Mouse (Mus musculus): Measurements from ENCODE around the gene Xpnpep2. TPM values are rescaled to one million over a fixed set of nuclear protein-coding genes. Genes with fewer than 3 reads are reported as not detected.

The Xpnpep2 gene
- polyA plus RNA-seq, 1 experiment from 2014 or later, result 1.4 TPM

DNA sequence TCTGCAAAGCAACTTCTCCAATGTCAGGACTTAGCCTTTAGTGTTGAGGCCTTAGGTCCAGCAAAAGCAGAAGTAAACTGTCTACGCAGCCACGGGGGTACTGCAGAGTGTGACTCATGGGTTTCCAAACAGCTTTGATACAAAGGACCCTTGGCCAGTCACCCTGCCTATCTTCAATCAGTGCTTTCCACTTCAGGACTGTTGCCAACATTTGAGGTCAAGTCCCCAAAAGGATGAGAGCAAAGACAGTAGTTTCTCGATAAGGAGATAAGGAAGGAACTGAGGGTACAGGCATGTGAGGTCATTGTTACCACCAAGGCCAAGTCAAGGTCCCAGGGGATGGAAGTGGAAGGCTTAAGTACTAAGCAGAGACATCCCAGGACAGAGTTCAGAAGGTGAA lies 2.3 kb upstream of the Xpnpep2 start:
- H3K27ac ChIP-seq (ENCODE audit: low read depth, low read length), result no peak overlapping the region
- DNase-seq (ENCODE audit: low spot score) (no peak), ATAC-seq (no peak)
- H3K4me1 ChIP-seq (ENCODE audit: control insufficient read depth, insufficient read depth, low read length), result no peaks in the 10 kb centered on the region
- no peaks in the 10 kb centered on the region for H3K27me3 ChIP-seq (replicated peaks; ENCODE audit: control insufficient read depth, insufficient read depth, low read length)
- 84% methylated on average over 3 of the region's 3 CpGs for WGBS
- H3K36me3 ChIP-seq (ENCODE audit: control insufficient read depth, insufficient read depth, low read length), result no peaks in the 10 kb centered on the region
- no peak overlapping the region for H3K9ac ChIP-seq (ENCODE audit: low read length)
- no peak overlapping the region for H3K4me3 ChIP-seq (ENCODE audit: low read depth, low read length)
- no peak overlapping the region for H3K4me2 ChIP-seq (ENCODE audit: low read length)
- no peaks in the 10 kb centered on the region for H3K9me3 ChIP-seq (replicated peaks; ENCODE audit: control insufficient read depth, low read length)

DNA sequence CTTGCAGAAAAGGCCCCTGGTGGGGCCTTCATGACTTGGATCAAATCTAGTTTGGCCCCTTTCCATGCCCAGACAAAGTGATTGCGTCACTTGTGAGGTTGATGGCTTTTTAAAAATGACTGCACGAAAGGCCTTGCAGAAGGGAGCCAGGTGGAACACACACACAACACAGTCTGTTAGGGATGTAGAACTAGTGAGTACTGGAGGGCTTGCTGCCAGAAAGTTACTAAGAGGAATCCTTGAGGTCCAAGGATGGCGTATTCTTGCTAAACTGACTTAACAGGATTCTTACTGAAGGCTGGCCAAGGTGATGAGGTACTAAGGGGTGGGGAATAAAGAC lies 761 bp downstream of the Xpnpep2 start:
- Histone ChIP-seq H3K36me3 (ENCODE audit: control insufficient read depth, insufficient read depth, low read length) (no peaks in the 10 kb centered on the region), H3K9me3 (replicated peaks; ENCODE audit: control insufficient read depth, low read length) (no peaks in the 10 kb centered on the region), H3K4me1 (ENCODE audit: control insufficient read depth, insufficient read depth, low read length) (no peaks in the 10 kb centered on the region), H3K4me3 (ENCODE audit: low read depth, low read length) (no peak overlapping the region), H3K4me2 (ENCODE audit: low read length) (no peak overlapping the region), H3K9ac (ENCODE audit: low read length) (no peak overlapping the region), H3K27ac (ENCODE audit: low read depth, low read length) (no peak overlapping the region), H3K27me3 (replicated peaks; ENCODE audit: control insufficient read depth, insufficient read depth, low read length) (no peaks in the 10 kb centered on the region)
- DNase-seq (ENCODE audit: low spot score) (no peak), ATAC-seq (no peak)
- WGBS, result 78% methylated on average over 3 of the region's 3 CpGs

DNA sequence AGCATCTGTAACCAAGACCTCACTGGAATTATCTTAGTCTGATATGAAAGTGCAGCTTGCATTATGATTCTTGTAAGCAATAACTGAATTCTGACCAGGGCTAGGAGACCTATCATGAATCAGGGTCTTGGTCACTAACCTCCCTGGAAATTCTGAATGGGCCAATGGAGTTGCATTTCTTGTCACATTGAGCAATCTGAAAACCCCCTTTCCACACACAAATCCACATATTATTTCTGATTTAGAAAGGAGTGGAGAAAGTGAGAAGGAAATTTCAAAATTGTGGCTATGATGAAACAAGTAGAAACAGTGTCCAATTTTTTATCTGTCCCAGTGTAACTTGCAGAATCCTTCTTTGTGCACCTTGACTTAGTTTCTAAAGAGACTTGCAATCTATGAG lies 10.8 kb downstream of the Xpnpep2 start:
- Histone ChIP-seq H3K4me2 (ENCODE audit: low read length) (no peak overlapping the region), H3K27me3 (replicated peaks; ENCODE audit: control insufficient read depth, insufficient read depth, low read length) (no peaks in the 10 kb centered on the region), H3K4me3 (ENCODE audit: low read depth, low read length) (no peak overlapping the region), H3K9ac (ENCODE audit: low read length) (no peak overlapping the region), H3K9me3 (replicated peaks; ENCODE audit: control insufficient read depth, low read length) (no peaks in the 10 kb centered on the region), H3K27ac (ENCODE audit: low read depth, low read length) (no peak overlapping the region), H3K4me1 (ENCODE audit: control insufficient read depth, insufficient read depth, low read length) (no peaks in the 10 kb centered on the region), H3K36me3 (ENCODE audit: control insufficient read depth, insufficient read depth, low read length) (no peaks in the 10 kb centered on the region)
- ATAC-seq, result no peak
- no peak for DNase-seq (ENCODE audit: low spot score)

DNA sequence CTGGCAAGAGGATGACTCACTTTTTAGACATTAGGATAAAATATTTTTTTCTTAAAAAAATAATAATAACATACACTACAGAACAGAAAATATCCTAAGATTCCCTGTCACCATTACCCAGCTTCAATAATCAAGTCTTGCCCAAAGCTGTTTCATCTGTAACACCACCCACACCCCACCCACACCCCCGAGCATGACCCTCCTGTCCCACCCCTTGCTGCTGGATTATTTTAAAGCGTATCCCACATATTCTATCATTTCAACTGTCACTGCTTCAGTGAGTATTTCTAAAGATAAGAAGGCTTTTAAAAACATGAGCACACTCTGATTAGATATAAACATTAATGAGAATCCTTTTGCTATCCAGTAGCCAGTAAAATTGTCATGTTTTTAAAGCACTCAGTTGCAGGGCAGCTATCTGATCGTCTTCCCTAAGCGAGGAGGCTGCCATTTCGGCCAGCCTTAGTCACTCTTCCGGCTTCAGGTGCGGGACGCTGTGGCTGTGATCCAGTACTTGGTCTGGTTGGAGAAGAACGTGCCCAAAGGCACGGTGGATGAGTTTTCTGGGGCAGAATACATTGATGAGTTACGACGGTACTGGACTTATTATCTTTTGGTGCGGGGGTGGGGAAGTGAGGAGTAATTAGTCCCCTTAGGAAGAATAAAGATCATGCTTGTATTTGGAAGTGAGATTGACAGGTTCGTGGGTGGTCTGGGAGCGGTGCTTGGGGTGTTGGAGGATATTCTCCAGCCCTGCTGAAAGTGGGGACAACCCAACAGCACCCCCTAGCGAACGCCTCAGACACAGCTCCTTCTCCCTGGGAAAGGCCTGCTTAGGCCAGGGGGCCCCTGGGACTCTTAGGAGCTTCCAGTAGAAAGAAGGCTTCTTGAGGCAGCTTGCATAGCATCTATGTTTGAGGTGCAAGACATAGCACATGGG lies 15.9 kb downstream of the Xpnpep2 start:
- Histone ChIP-seq H3K4me1 (ENCODE audit: control insufficient read depth, insufficient read depth, low read length) (no peaks in the 10 kb centered on the region), H3K27me3 (replicated peaks; ENCODE audit: control insufficient read depth, insufficient read depth, low read length) (no peaks in the 10 kb centered on the region), H3K36me3 (ENCODE audit: control insufficient read depth, insufficient read depth, low read length) (no peaks in the 10 kb centered on the region), H3K27ac (ENCODE audit: low read depth, low read length) (no peak overlapping the region), H3K4me2 (ENCODE audit: low read length) (0 out of 2 replicates have a peak overlapping the region, but pooled peaks have one; percentile 7), H3K9ac (ENCODE audit: low read length) (no peak overlapping the region), H3K4me3 (ENCODE audit: low read depth, low read length) (no peak overlapping the region), H3K9me3 (replicated peaks; ENCODE audit: control insufficient read depth, low read length) (no peaks in the 10 kb centered on the region)
- DNase-seq (ENCODE audit: low spot score) (peak; percentile 54), ATAC-seq (peak; percentile 55; the same call in 1 of the 2 replicates)
- 37% methylated on average over 17 of the region's 17 CpGs for WGBS

DNA sequence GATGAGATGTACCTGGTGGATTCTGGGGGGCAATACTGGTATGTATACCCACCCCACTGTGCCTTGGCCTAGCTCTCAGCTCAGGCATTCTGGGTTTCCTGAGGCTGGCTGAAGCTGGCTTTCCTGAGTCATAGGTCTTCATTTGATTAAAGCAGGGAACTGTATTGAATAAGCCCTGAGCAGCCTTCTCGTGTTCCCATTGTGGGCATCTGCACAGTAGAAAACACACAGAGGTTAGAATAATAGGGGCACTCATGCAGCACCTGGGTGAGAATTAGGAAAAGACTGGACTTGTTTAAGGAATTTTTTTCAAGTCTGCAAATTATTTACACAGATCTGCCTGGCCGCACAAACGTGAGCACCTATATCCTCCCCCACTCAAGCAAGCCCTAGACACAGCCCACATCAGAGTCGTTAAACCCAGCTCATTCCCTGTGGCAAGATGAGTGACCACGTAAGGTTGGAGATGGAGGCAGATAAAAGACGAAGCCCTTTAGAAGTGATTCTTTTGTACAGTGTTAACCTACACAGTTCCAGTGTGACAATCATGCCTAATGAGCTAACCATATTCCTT lies 18.5 kb downstream of the Xpnpep2 start:
- H3K4me2 ChIP-seq (ENCODE audit: low read length), result no peak overlapping the region
- no peak overlapping the region for H3K4me3 ChIP-seq (ENCODE audit: low read depth, low read length)
- H3K9me3 ChIP-seq (replicated peaks; ENCODE audit: control insufficient read depth, low read length), result no peaks in the 10 kb centered on the region
- no peak overlapping the region for H3K9ac ChIP-seq (ENCODE audit: low read length)
- H3K27ac ChIP-seq (ENCODE audit: low read depth, low read length), result no peak overlapping the region
- WGBS, result 52% methylated on average over 6 of the region's 6 CpGs
- ATAC-seq, result no peak
- H3K4me1 ChIP-seq (ENCODE audit: control insufficient read depth, insufficient read depth, low read length), result no peaks in the 10 kb centered on the region
- no peaks in the 10 kb centered on the region for H3K27me3 ChIP-seq (replicated peaks; ENCODE audit: control insufficient read depth, insufficient read depth, low read length)
- no peak for DNase-seq (ENCODE audit: low spot score)
- H3K36me3 ChIP-seq (ENCODE audit: control insufficient read depth, insufficient read depth, low read length), result no peaks in the 10 kb centered on the region

DNA sequence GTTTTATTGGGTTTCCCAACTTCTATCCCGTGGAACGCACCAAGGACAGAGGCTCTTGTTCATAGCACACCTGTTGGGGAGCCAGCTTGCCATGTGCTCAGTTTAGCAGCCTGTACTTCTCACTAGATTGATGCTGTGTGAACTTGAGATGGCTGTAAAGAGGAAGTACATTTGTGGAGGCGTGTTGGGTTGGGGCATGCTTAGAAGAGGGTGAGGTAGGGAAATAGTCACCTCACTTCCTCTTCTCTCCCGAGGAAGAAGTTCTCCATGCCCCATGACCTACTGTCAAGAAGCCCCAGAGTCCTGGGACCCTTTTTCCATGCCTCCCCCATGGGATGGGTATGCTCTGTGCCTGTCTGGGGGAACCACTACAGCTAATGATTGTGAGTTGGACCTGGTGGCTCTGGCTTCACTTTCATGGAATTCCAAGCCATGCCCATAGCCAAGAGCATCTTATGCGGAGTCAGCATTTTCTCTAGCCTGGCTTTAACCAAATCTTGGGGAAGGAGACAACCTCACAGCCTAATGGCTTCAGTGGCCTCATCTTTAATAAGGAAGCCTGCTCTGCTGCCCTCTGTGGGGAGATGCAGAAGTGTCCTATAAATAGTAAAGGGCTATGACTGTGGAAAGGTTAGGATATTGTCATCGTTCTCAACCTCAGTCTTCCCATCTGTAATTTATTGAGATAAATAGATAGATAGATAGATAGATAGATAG lies 19.1 kb downstream of the Xpnpep2 start:
- WGBS, result 82% methylated on average over 6 of the region's 6 CpGs
- H3K27me3 ChIP-seq (replicated peaks; ENCODE audit: control insufficient read depth, insufficient read depth, low read length), result no peaks in the 10 kb centered on the region
- no peak for ATAC-seq
- H3K4me2 ChIP-seq (ENCODE audit: low read length), result no peak overlapping the region
- H3K9me3 ChIP-seq (replicated peaks; ENCODE audit: control insufficient read depth, low read length), result no peaks in the 10 kb centered on the region
- no peak overlapping the region for H3K9ac ChIP-seq (ENCODE audit: low read length)
- no peaks in the 10 kb centered on the region for H3K36me3 ChIP-seq (ENCODE audit: control insufficient read depth, insufficient read depth, low read length)
- no peak overlapping the region for H3K27ac ChIP-seq (ENCODE audit: low read depth, low read length)
- DNase-seq (ENCODE audit: low spot score), result no peak
- no peak overlapping the region for H3K4me3 ChIP-seq (ENCODE audit: low read depth, low read length)
- no peaks in the 10 kb centered on the region for H3K4me1 ChIP-seq (ENCODE audit: control insufficient read depth, insufficient read depth, low read length)

DNA sequence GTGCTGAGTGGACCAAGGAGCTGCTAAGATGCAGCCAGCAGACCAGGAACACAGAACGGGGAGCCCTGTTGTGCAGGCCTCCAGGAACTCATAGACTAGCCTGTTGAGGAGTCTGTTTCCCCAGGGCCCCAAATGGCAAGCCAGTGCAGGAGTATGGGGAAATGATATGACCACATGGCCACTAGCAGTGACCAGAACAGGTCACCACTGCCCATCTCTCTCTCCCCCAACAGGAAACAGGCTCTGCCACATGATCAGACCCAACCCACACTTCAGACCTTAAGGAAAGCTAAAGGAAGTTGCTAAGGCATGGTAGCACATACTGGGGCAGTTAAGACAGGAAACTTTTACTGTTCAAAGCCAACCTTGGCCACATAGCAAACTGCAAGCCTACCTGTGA lies 20.6 kb downstream of the Xpnpep2 start:
- Histone ChIP-seq H3K4me1 (ENCODE audit: control insufficient read depth, insufficient read depth, low read length) (no peaks in the 10 kb centered on the region), H3K36me3 (ENCODE audit: control insufficient read depth, insufficient read depth, low read length) (no peaks in the 10 kb centered on the region), H3K27ac (ENCODE audit: low read depth, low read length) (no peak overlapping the region), H3K9me3 (replicated peaks; ENCODE audit: control insufficient read depth, low read length) (no peaks in the 10 kb centered on the region), H3K27me3 (replicated peaks; ENCODE audit: control insufficient read depth, insufficient read depth, low read length) (no peaks in the 10 kb centered on the region), H3K9ac (ENCODE audit: low read length) (no peak overlapping the region), H3K4me3 (ENCODE audit: low read depth, low read length) (no peak overlapping the region), H3K4me2 (ENCODE audit: low read length) (no peak overlapping the region)
- ATAC-seq (no peak), DNase-seq (ENCODE audit: low spot score) (no peak)
- 89% methylated on average over 1 of the region's 1 CpGs for WGBS

DNA sequence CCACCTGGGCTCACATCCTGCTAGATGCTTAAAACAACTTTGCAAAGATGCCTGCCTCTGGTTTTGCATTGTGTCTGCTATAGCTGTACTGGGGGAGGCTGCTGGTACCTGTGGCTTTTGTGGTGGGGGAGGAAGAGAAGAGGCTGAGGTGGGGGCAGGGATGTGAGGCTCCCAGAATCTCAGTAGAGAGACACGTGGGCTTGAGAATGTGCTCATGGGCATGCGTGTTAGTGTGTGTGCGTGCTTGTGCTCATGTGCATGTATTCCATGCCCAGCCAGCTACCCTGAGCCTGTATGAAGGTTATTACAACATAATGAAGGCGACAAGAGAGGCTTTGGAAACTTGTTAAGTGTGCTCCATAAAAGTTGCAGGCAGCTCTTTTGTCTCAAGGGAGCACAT lies 28.4 kb downstream of the Xpnpep2 start:
- 80% methylated on average over 4 of the region's 4 CpGs for WGBS
- no peaks in the 10 kb centered on the region for H3K27me3 ChIP-seq (replicated peaks; ENCODE audit: control insufficient read depth, insufficient read depth, low read length)
- ATAC-seq, result no peak
- H3K4me1 ChIP-seq (ENCODE audit: control insufficient read depth, insufficient read depth, low read length), result peaks cover 3% of the 10 kb centered on the region; the same call in 1 of the 2 replicates
- no peak overlapping the region for H3K27ac ChIP-seq (ENCODE audit: low read depth, low read length)
- no peak for DNase-seq (ENCODE audit: low spot score)
- H3K36me3 ChIP-seq (ENCODE audit: control insufficient read depth, insufficient read depth, low read length), result no peaks in the 10 kb centered on the region
- no peak overlapping the region for H3K4me3 ChIP-seq (ENCODE audit: low read depth, low read length)
- no peaks in the 10 kb centered on the region for H3K9me3 ChIP-seq (replicated peaks; ENCODE audit: control insufficient read depth, low read length)
- no peak overlapping the region for H3K4me2 ChIP-seq (ENCODE audit: low read length)
- no peak overlapping the region for H3K9ac ChIP-seq (ENCODE audit: low read length)

DNA sequence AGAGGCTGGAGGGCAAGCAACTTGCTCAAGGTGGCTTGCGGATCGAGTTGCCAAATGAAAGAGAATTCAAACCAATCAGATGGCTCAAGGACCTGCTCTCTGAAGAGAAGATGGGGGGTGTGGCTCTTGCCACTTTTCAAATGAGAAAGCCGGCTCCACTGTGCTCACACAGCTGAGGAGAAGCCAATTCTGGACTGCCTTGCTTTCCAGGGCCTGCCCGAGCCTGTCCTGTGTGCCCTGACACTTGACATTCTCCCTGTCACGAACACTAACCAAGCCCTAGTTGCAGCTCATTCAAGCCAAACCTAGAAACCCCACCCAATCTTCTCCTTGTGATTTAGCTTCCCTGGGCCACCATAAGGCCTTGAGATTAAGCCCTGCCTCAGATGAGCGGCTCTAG lies 29.5 kb downstream of the Xpnpep2 start:
- DNase-seq (ENCODE audit: low spot score) (no peak), ATAC-seq (no peak)
- Histone ChIP-seq H3K27me3 (replicated peaks; ENCODE audit: control insufficient read depth, insufficient read depth, low read length) (no peaks in the 10 kb centered on the region), H3K36me3 (ENCODE audit: control insufficient read depth, insufficient read depth, low read length) (no peaks in the 10 kb centered on the region), H3K9me3 (replicated peaks; ENCODE audit: control insufficient read depth, low read length) (no peaks in the 10 kb centered on the region), H3K4me2 (ENCODE audit: low read length) (no peak overlapping the region), H3K4me3 (ENCODE audit: low read depth, low read length) (no peak overlapping the region), H3K27ac (ENCODE audit: low read depth, low read length) (no peak overlapping the region), H3K4me1 (ENCODE audit: control insufficient read depth, insufficient read depth, low read length) (peaks cover 3% of the 10 kb centered on the region; the same call in 1 of the 2 replicates), H3K9ac (ENCODE audit: low read length) (no peak overlapping the region)
- 65% methylated on average over 6 of the region's 6 CpGs for WGBS

Data from forebrain, embryonic 14.5 days (tissue).